Mouse (Mus musculus) lung, adult 2 months (tissue): ENCODE measurements around the gene Sel1l3.

Experiments
- CTCF ChIP-seq: fragments of 200-500 bp; IDR thresholded peaks from 2 replicates; pipeline ENCODE4 v1.5.1; 2011; ENCODE audit warnings: mild to moderate bottlenecking, low read length, control low read depth; ENCODE audit not compliant: insufficient read depth
- POLR2A ChIP-seq: fragments of 200-500 bp; IDR thresholded peaks from 2 replicates; pipeline ENCODE4 v1.6.1; 2011; ENCODE audit warnings: low read depth, mild to moderate bottlenecking, control low read depth, low read length, borderline replicate concordance; ENCODE audit errors: extremely low read depth

DNA sequence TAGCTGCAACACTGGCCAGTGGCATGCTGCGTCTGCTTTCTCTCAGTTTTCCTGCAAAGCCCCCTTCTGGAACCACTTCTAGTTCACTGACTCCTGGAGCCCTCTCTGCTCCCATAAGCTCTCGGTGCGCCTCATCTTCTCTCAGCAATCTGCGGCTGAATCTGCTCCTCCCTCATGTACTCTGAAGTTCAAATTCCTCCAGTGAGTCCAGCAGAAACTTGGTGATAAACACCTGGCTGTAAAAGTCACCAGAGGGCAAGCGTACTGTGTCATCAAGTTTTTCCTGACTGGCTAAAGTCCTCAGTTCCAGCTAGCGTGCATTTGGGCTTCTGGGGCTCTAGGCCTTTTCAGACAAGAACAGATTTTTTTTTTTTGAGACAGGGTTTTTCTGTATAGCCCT is 139.2 kb downstream of the Sel1l3 start:
- TF ChIP-seq CTCF (no peak), POLR2A (no peak)
